Mouse (Mus musculus): ENCODE results near the gene Gpc6.

- TF ChIP-seq CHD2 (IDR thresholded peaks at IDR 0.05; ENCODE audit: low read length) (no peak), CTCF (IDR thresholded peaks at IDR 0.05 in 2 of 3, conservative IDR thresholded peaks at IDR 0.05 in 1 of 3; ENCODE audit: control insufficient read depth in 1 of 3, insufficient read depth in 1 of 3, low read depth in 2 of 3, low read length in 3 of 3, poor library complexity in 1 of 3, severe bottlenecking in 1 of 3) (no peak), KAT2A (conservative IDR thresholded peaks at IDR 0.05; ENCODE audit: low read depth, low read length) (no peak), ZKSCAN1 (IDR thresholded peaks at IDR 0.05; ENCODE audit: low read depth, low read length) (no peak), UBTF (IDR thresholded peaks at IDR 0.05; ENCODE audit: borderline replicate concordance, insufficient read depth, low read depth, low read length) (no peak), E2F4 (IDR thresholded peaks at IDR 0.05; ENCODE audit: borderline replicate concordance, low read depth, low read length) (no peak), ZMIZ1 (IDR thresholded peaks at IDR 0.05; ENCODE audit: low read depth, low read length) (no peak)
These were observed 700.1 kb downstream of the Gpc6 start for GRCm38 (mm10) chr14:117625100-117625710.
